9 mouse cellular contexts compared by ENCODE assay signal in genomic region chr11:83357421-83357820, GRCm38 (mm10). TPM values are rescaled to one million over a fixed set of nuclear protein-coding genes. Genes with fewer than 3 reads are reported as not detected.
DNase-seq lines count a peak whose midpoint lies in the region; ATAC-seq and TF ChIP-seq lines count a peak whose summit lies in the region.
"Had no signal": no experiment of that assay in that cellular context is flagged by ENCODE, and none has a peak within 500 bp of the region (broad histone marks: within the 10 kb centered on the region; RNA-seq: fewer than 3 reads in every experiment).

No protein-coding gene starts in this region.

- peak; percentile 74 for TF ChIP-seq CTCF in forebrain, postnatal 0 days (IDR thresholded peaks at IDR 0.05; ENCODE audit: low read depth)
- peak; percentile 63 for TF ChIP-seq CTCF in liver, postnatal 0 days (IDR thresholded peaks at IDR 0.05; ENCODE audit: low read depth)
- peak; percentile 66 for TF ChIP-seq CTCF in kidney, postnatal 0 days (IDR thresholded peaks at IDR 0.05; ENCODE audit: low read depth)

- WGBS in forebrain, postnatal 0 days = 65% methylated on average over 3 of the region's 3 CpGs
- 77% methylated on average over 3 of the region's 3 CpGs for WGBS in forebrain, embryonic 10.5 days
- 76% methylated on average over 3 of the region's 3 CpGs for WGBS in liver, postnatal 0 days (ENCODE audit: insufficient replicate concordance)
- 74% methylated on average over 3 of the region's 3 CpGs for WGBS in kidney, postnatal 0 days

- H3K4me1 ChIP-seq in forebrain, postnatal 0 days (ENCODE audit: insufficient read depth) = no peaks in the 10 kb centered on the region
- no peaks in the 10 kb centered on the region; the same call in 1 of the 2 replicates for H3K4me1 ChIP-seq in forebrain, embryonic 10.5 days
- H3K4me1 ChIP-seq in liver, postnatal 0 days (ENCODE audit: insufficient read depth) = no peaks in the 10 kb centered on the region
- H3K4me1 ChIP-seq in kidney, postnatal 0 days (replicated peaks; ENCODE audit: insufficient read depth, low read length) = no peaks in the 10 kb centered on the region

- ATAC-seq in forebrain, postnatal 0 days = peak; percentile 65
- ATAC-seq in liver, postnatal 0 days = no peak
- ATAC-seq in kidney, postnatal 0 days (replicated peaks; ENCODE audit: low FRiP score, low read depth) = no peak

- peaks cover 14% of the 10 kb centered on the region for H3K36me3 ChIP-seq in forebrain, postnatal 0 days (ENCODE audit: insufficient read depth)
- H3K36me3 ChIP-seq in forebrain, embryonic 10.5 days (replicated peaks) = peaks cover 49% of the 10 kb centered on the region
- peaks cover 16% of the 10 kb centered on the region for H3K36me3 ChIP-seq in liver, postnatal 0 days (replicated peaks; ENCODE audit: insufficient read depth, low read length)
- H3K36me3 ChIP-seq in kidney, postnatal 0 days (ENCODE audit: insufficient read depth, low read length) = peaks cover 22% of the 10 kb centered on the region

- peak; percentile 66 for DNase-seq in forebrain, postnatal 0 days
- no peak for DNase-seq in forebrain, embryonic 10.5 days (ENCODE audit: extremely low spot score, low spot score)
- DNase-seq in liver, postnatal 0 days = peak; percentile 18
- DNase-seq in liver = no peak
- DNase-seq in cerebellum, adult 11-12 months = peak; percentile 28
- peak; percentile 56 for DNase-seq in kidney, postnatal 0 days (ENCODE audit: low spot score)
- peak; percentile 27 for DNase-seq in right cerebral cortex, postnatal 14 days
- DNase-seq in spleen, adult 18-20 months = no peak

- no peak overlapping the region for H3K9ac ChIP-seq in forebrain, postnatal 0 days
- no peak overlapping the region for H3K9ac ChIP-seq in liver, postnatal 0 days (replicated peaks)
- no peak overlapping the region for H3K9ac ChIP-seq in kidney, postnatal 0 days (ENCODE audit: low read depth, low read length)

- TF ChIP-seq EP300 in liver, postnatal 0 days (IDR thresholded peaks at IDR 0.05; ENCODE audit: low read depth) = no peak

- H3K4me3 ChIP-seq in forebrain, postnatal 0 days (ENCODE audit: low read depth, low read length) = no peak overlapping the region
- H3K4me3 ChIP-seq in forebrain, embryonic 10.5 days = no peak overlapping the region
- H3K4me3 ChIP-seq in liver, postnatal 0 days (ENCODE audit: low read depth, low read length) = no peak overlapping the region
- H3K4me3 ChIP-seq in kidney, postnatal 0 days (replicated peaks; ENCODE audit: low read depth, low read length) = no peak overlapping the region

- no peaks in the 10 kb centered on the region for H3K9me3 ChIP-seq in forebrain, postnatal 0 days (ENCODE audit: low read length)
- H3K9me3 ChIP-seq in forebrain, embryonic 10.5 days = no peaks in the 10 kb centered on the region
- no peaks in the 10 kb centered on the region for H3K9me3 ChIP-seq in liver, postnatal 0 days (ENCODE audit: low read length)
- no peaks in the 10 kb centered on the region for H3K9me3 ChIP-seq in kidney, postnatal 0 days (replicated peaks; ENCODE audit: low read length)

- no peak overlapping the region for H3K27ac ChIP-seq in forebrain, postnatal 0 days (ENCODE audit: low read depth, low read length)
- no peak overlapping the region for H3K27ac ChIP-seq in forebrain, embryonic 10.5 days
- H3K27ac ChIP-seq in liver, postnatal 0 days (ENCODE audit: low read depth) = no peak overlapping the region
- no peak overlapping the region for H3K27ac ChIP-seq in kidney, postnatal 0 days
- H3K27ac ChIP-seq: macrophage had no signal

- H3K27me3 ChIP-seq in forebrain, postnatal 0 days (ENCODE audit: insufficient read depth, low read length) = no peaks in the 10 kb centered on the region
- H3K27me3 ChIP-seq in forebrain, embryonic 10.5 days (ENCODE audit: poor library complexity, severe bottlenecking) = no peaks in the 10 kb centered on the region
- no peaks in the 10 kb centered on the region for H3K27me3 ChIP-seq in liver, postnatal 0 days (ENCODE audit: insufficient read depth, low read length)
- H3K27me3 ChIP-seq in kidney, postnatal 0 days (ENCODE audit: insufficient read depth, low read length) = no peaks in the 10 kb centered on the region

- H3K4me2 ChIP-seq in forebrain, postnatal 0 days (ENCODE audit: low read depth) = no peak overlapping the region
- H3K4me2 ChIP-seq in liver, postnatal 0 days (ENCODE audit: low read depth, low read length) = no peak overlapping the region
- no peak overlapping the region for H3K4me2 ChIP-seq in kidney, postnatal 0 days (ENCODE audit: low read length)

RNA-seq across cellular contexts. Expression of gene Rasl10b, which starts 51.5 kb away (rescaled TPM):
- 99.0 and 107 TPM in 2 replicates for total RNA-seq in forebrain, postnatal 0 days (2014; rRNA removed)
- polyA plus RNA-seq in forebrain, postnatal 0 days (2015; fragmentation: Nextera tagmentation; extraction: Ambion mirVana) = 38.4 and 38.6 TPM in 2 replicates
- polyA plus RNA-seq in forebrain, embryonic 10.5 days (2016; fragmentation: Nextera tagmentation; extraction: Ambion mirVana) = 2.7 and 3.1 TPM in 2 replicates
- 0.05 TPM in 1 of 2 replicates, not detected in the other for polyA plus RNA-seq in liver, postnatal 0 days (2015; fragmentation: Nextera tagmentation; extraction: Ambion mirVana)
- 0.38 and 0.49 TPM in 2 replicates for polyA plus RNA-seq in kidney, postnatal 0 days (2015; fragmentation: Nextera tagmentation; extraction: Ambion mirVana)

RNA-seq across cellular contexts. Expression of gene Pex12, which starts 55.0 kb away (rescaled TPM):
- 8.8 and 12.8 TPM in 2 replicates for total RNA-seq in forebrain, postnatal 0 days (2014; rRNA removed)
- 14.6 and 16.2 TPM in 2 replicates for polyA plus RNA-seq in forebrain, postnatal 0 days (2015; fragmentation: Nextera tagmentation; extraction: Ambion mirVana)
- 16.4 and 16.6 TPM in 2 replicates for polyA plus RNA-seq in forebrain, embryonic 10.5 days (2016; fragmentation: Nextera tagmentation; extraction: Ambion mirVana)
- 6.8 and 7.1 TPM in 2 replicates for polyA plus RNA-seq in liver, postnatal 0 days (2015; fragmentation: Nextera tagmentation; extraction: Ambion mirVana)
- polyA plus RNA-seq in kidney, postnatal 0 days (2015; fragmentation: Nextera tagmentation; extraction: Ambion mirVana) = 12.2 and 12.7 TPM in 2 replicates

RNA-seq across cellular contexts. Expression of gene Ap2b1, which starts 58.6 kb away (rescaled TPM):
- 200 and 230 TPM in 2 replicates for total RNA-seq in forebrain, postnatal 0 days (2014; rRNA removed)
- polyA plus RNA-seq in forebrain, postnatal 0 days (2015; fragmentation: Nextera tagmentation; extraction: Ambion mirVana) = 76.4 and 110 TPM in 2 replicates
- polyA plus RNA-seq in forebrain, embryonic 10.5 days (2016; fragmentation: Nextera tagmentation; extraction: Ambion mirVana) = 66.4 and 67.0 TPM in 2 replicates
- polyA plus RNA-seq in liver, postnatal 0 days (2015; fragmentation: Nextera tagmentation; extraction: Ambion mirVana) = 7.6 and 8.3 TPM in 2 replicates
- polyA plus RNA-seq in kidney, postnatal 0 days (2015; fragmentation: Nextera tagmentation; extraction: Ambion mirVana) = 42.4 and 45.1 TPM in 2 replicates

Comparison
In these comparisons a context has a peak if more than half of its experiments do, and no peak if none do; other contexts are left out.
1. DNase-seq: peak in forebrain, postnatal 0 days (single experiment), liver, postnatal 0 days (single experiment), cerebellum, adult 11-12 months (single experiment), kidney, postnatal 0 days (single experiment) and right cerebral cortex, postnatal 14 days (single experiment); none in forebrain, embryonic 10.5 days (single experiment), liver (single experiment) and spleen, adult 18-20 months (0 of 2).
2. Peak in every context shown above with its lines, with median percentiles within 50 percentile points of each other: CTCF ChIP-seq.